Mouse (Mus musculus) large intestine, adult 2 months (tissue): ENCODE results near the gene Fam129b. TPM values are rescaled to one million over a fixed set of nuclear protein-coding genes. Genes with fewer than 3 reads are reported as not detected.
"Not testable (repeated sequence)": the region's sequence is repeated elsewhere in the genome, so short reads cannot be mapped to it uniquely, and the experiment has no call there.

Experiments used
- DNase-seq: peaks from one replicate; pipeline ENCODE4 v3.0.0-alpha.2; 2012; ENCODE audit warnings: low read depth, low spot score
- WGBS: fragments of 180-500 bp; shearing (Covaris S2); methylation state at CpG from one replicate; pipeline ENCODE4 v1.1.7; 2018; 5-methylcytosine and 5-hydroxymethylcytosine counted together
- polyA plus RNA-seq: library from polyadenylated mRNA; depleted of rRNA; stranded (reverse); fragments of >200 nt; gene quantifications from 2 replicates; pipeline ENCODE4 v1.2.3, GENCODE M21; 2012; rRNA removed

Gene Fam129b
- polyA plus RNA-seq: 28.7 and 29.1 TPM in 2 replicates

- WGBS: under 1% methylated on average over 67 of the region's 68 CpGs
- no peak for DNase-seq
These were observed at the start of gene Fam129b for GRCm38 (mm10) chr2:32875675-32876489. TSS of gene Fam129b (plus strand) at chr2:32876114.

GRCm38 (mm10) chr2:32828979-32829676 lies 46.8 kb upstream of the Fam129b start:
- no peak for DNase-seq
- WGBS: 81% methylated on average over 11 of the region's 11 CpGs

GRCm38 (mm10) chr2:32834496-32834895 lies 41.4 kb upstream of the Fam129b start:
- WGBS: 9% methylated on average over 7 of the region's 7 CpGs
- no peak for DNase-seq

DNA sequence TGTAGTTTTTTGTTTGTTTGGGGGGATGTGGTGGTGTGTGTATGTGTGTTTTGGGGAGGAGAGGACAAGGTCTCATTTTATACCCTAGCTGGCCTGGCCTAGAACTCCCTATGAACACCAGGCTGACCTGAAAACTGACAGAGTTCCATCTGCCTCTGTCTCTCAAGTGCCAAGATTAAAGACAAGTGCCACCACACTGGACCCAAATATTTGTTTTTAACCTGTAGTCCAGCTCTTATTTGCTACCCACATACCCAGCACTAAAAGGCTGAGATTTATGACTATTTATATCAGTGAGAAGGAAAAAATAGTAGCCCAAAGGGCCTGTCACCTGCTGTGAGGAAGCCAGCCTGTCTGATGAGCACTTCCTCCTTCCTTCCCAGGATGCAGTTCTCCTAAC lies 40.3 kb upstream of the Fam129b start:
- no peak for DNase-seq

- WGBS: 73% methylated on average over 9 of the region's 9 CpGs
- DNase-seq: no peak
These were observed 37.6 kb upstream of the Fam129b start for GRCm38 (mm10) chr2:32838147-32838884.

GRCm38 (mm10) chr2:32839261-32839660 lies 36.7 kb upstream of the Fam129b start:
- 77% methylated on average over 2 of the region's 2 CpGs for WGBS
- DNase-seq: no peak

DNA sequence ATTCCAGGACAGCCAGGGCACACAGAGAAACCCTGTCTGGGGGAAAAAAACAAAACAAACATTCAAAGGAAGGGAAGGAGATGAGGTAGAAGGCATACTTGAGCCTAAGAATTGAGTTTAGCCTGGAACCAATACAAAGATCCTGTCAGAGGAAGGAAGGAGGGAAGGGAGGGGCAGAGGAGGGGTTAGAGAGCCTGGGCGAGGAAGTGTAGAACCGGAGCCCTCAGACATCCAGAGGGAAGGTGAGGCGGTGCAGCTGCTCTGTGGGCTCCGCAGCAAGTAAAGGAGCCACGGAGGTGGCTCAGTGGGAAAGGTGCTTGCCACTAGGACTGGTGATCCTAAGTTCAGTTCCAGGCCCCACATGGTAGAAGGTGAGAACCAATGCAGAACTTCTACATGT lies 34.8 kb upstream of the Fam129b start:
- DNase-seq: no peak
- WGBS: 51% methylated on average over 5 of the region's 5 CpGs

GRCm38 (mm10) chr2:32842558-32842957 lies 33.4 kb upstream of the Fam129b start:
- WGBS: 34% methylated on average over 4 of the region's 4 CpGs
- DNase-seq: no peak

GRCm38 (mm10) chr2:32845572-32846100 lies 30.3 kb upstream of the Fam129b start:
- 10% methylated on average over 12 of the region's 12 CpGs for WGBS
- DNase-seq: no peak

- whole genome bisulfite sequencing: under 1% methylated on average over 33 of the region's 33 CpGs
- no peak for DNase-seq
These were observed 29.7 kb upstream of the Fam129b start for GRCm38 (mm10) chr2:32846101-32846804.

- DNase-seq: no peak
- under 1% methylated on average over 78 of the region's 78 CpGs for WGBS
These were observed 29.0 kb upstream of the Fam129b start, which contains the start of gene Stxbp1 for GRCm38 (mm10) chr2:32846805-32847467. TSS of gene Stxbp1 (minus strand) at chr2:32847245.

- WGBS: 45% methylated on average over 6 of the region's 6 CpGs
- no peak for DNase-seq
These were observed 28.5 kb upstream of the Fam129b start for GRCm38 (mm10) chr2:32847468-32847821.

GRCm38 (mm10) chr2:32852156-32852555 lies 23.8 kb upstream of the Fam129b start:
- WGBS: 4% methylated on average over 20 of the region's 20 CpGs
- no peak for DNase-seq

DNA sequence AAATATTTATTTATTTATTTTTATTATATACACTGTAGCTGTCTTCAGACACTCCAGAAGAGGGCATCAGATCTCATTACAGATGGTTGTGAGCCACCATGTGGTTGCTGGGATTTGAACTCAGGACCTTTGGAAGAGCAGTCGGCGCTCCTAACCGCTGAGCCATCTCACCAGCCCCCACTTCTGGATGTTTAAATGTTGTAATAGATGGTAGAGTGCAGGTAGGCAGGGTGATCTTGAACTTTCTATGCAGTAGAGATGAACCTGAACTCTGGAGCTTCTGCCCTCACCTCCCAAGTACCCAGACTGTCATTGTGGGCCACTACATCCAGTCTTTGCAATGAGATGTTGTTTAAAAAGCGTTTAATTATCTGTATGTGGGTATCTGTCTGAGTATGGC lies 22.2 kb upstream of the Fam129b start:
- not testable (repeated sequence) for DNase-seq
- 70% methylated on average over 4 of the region's 4 CpGs for WGBS

DNA sequence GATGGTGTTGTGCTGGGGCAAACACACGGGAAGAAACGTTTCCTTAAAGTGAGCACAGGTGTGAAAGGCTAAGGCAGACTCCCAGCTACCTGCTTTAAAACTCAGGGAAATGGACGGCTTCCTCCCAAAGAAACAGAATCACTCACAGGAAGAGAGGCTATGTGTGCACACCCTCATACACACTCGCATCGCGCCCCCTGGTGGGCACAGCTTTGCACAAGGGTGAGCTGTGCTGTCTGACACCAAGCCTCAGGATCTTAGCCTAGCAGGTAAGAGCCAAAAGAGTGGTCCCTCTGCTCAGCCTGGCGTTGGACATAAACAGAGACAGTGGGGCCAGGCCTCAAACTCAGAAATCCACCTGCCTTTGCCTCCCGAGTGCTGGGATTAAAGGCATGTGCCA lies 21.7 kb upstream of the Fam129b start:
- 1% methylated on average over 8 of the region's 8 CpGs for WGBS
- no peak for DNase-seq

- DNase-seq: no peak
- WGBS: 71% methylated on average over 7 of the region's 7 CpGs
These were observed 20.7 kb upstream of the Fam129b start for GRCm38 (mm10) chr2:32855046-32855785.

GRCm38 (mm10) chr2:32855790-32856465 lies 20.0 kb upstream of the Fam129b start:
- WGBS: 51% methylated on average over 5 of the region's 5 CpGs
- DNase-seq: no peak

GRCm38 (mm10) chr2:32857584-32857983 lies 18.3 kb upstream of the Fam129b start:
- WGBS: under 1% methylated on average over 7 of the region's 7 CpGs
- no peak for DNase-seq
